Mouse (Mus musculus) brown adipose tissue, adult 24 weeks (tissue): ENCODE measurements around the gene Olfr66. TPM values are rescaled to one million over a fixed set of nuclear protein-coding genes. Genes with fewer than 3 reads are reported as not detected.

Experiments
- H3K27ac ChIP-seq: fragments of 200-500 bp; replicated peaks from 2 replicates; pipeline ENCODE4 v1.5.1; 2012; ENCODE audit warnings: low read depth, mild to moderate bottlenecking, low read length
- H3K4me1 ChIP-seq: fragments of 200-500 bp; 2 replicates; pipeline ENCODE4 v1.6.1; 2012; ENCODE audit warnings: low read length, mixed read lengths; ENCODE audit not compliant: control insufficient read depth, insufficient read depth, insufficient read length
- H3K4me3 ChIP-seq: fragments of 200-500 bp; 2 replicates; pipeline ENCODE4 v1.5.1; 2012; ENCODE audit warnings: low read depth, mild to moderate bottlenecking, low read length, moderate library complexity; ENCODE audit not compliant: insufficient read depth
- polyA plus RNA-seq: library from polyadenylated mRNA; stranded (reverse); fragments of >200 nt; gene quantifications from 2 replicates; pipeline ENCODE4 v1.2.4, GENCODE M21; 2012; ENCODE audit not compliant: missing spikeins, insufficient read depth, insufficient read length

Gene Olfr66
- not detected in 2 replicates for polyA plus RNA-seq

DNA sequence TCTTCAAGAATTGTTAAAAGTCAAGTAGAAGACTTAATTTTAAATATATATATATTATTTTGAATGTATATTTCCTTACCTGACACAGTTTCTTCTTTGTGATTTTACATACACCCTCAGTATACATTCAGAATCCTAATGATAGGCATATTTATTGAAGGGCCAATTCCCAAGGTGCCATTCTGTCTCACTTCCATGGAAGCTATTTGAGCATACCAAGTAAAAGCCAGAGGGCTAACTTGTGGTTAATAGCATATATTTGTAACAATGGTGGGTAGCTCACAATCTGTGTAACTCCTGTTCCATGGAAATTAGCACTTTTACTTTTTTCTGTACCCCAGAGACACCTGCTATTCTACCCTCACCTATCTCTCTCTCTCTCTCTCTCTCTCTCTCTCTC is at the start of gene Olfr66:
TSS of gene Olfr66 (minus strand) at position 101 of the 400 bp plus-strand sequence.
- Histone ChIP-seq H3K4me3 (no peak within 1 kb of the TSS), H3K27ac (no peak within 1 kb of the TSS), H3K4me1 (no peaks in the 10 kb centered on the region)

DNA sequence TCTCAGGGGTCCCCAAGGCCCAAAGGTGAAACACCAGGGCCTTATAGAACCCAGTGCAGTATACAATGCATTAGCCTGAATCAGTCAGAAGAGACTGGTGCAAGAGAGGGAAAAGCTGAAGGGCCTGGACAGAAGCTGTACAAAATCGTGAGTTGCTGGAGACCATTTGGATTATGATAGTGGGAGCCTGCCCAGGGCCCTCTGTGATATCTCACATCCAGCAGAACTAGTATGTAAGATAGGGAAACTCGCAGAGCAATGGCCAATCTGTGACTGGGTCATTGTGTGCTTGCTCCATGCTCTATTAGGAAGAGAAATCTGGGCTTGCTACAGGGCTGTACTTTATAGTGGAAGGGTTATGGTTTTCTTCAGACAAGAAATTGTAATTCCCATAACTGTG is 48.2 kb upstream of the Olfr66 start, which contains the start of gene Olfr632:
TSS of gene Olfr632 (plus strand) at position 84 of the 400 bp plus-strand sequence.
- Histone ChIP-seq H3K4me3 (no peak within 1 kb of the TSS), H3K4me1 (no peaks in the 10 kb centered on the region), H3K27ac (no peak within 1 kb of the TSS)

DNA sequence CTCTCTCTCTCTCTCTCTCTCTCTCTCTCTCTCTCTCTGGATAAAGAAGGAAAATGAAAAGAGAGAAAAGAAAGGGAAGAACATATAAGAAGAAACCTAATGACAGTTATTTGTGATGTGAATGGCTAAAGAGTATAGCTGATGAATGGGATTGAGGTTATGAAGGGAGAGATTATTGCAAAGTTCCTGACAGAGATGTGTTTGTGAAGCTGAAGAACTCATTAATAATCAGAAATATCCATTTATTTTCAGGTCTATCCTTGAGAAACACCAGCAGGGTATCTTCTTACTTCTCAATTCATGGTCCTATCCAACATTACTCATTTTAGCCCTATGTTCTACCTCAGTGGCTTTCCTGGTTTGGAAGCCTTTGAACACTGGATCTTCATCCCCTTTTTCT is 42.5 kb upstream of the Olfr66 start, which contains the start of gene Olfr631:
TSS of gene Olfr631 (plus strand) at position 301 of the 400 bp plus-strand sequence.
- Histone ChIP-seq H3K4me1 (no peaks in the 10 kb centered on the region), H3K4me3 (no peak within 1 kb of the TSS), H3K27ac (no peak within 1 kb of the TSS)

DNA sequence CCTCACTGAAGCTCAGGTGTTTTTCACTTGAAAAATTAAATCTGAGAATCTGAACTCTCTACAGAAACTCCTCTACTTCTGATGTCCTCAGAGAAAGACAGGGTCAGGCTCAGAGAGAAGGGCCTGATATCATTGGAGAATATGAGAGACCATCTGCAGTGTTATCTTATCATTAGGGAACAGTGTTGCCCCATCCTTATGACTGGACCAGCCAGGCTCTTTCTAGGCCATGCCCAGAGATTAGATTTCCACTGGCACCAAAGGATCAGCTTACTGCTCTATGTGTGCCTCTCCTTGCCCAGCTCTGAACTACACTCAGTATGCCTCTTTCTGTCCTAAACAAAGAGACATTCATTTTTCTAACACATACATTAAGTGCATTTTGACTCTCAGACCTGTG is 29.3 kb upstream of the Olfr66 start:
- Histone ChIP-seq H3K4me1 (no peaks in the 10 kb centered on the region), H3K4me3 (no peak overlapping the region), H3K27ac (no peak overlapping the region)

DNA sequence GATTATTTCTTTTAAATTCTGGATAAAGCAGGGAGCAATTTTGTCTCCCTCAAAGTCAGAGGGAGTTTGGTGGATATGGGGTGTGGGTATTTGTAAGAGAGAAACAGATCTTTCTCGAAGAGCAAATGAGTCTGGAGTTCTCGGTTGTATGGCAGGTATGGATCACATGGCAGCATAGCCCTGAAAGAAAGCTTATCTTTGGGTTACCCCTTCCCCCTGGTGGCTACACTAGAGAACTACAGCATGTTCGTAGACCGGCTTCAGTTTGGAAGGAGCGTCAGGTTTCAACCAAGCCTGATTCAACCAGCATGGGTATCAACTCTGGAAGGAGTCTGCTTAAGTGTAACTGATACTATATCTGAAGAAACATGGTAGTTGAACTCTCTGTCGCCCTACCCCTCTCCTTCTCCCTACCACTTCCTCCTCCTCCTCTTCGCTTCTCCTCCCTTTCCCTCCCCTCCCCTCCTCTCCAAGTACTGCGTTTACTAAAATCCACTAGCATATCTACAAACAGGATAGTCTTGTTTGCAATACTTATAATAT is 27.0 kb upstream of the Olfr66 start:
- no peaks in the 10 kb centered on the region for H3K4me1 ChIP-seq
- H3K4me3 ChIP-seq: no peak overlapping the region
- no peak overlapping the region for H3K27ac ChIP-seq

DNA sequence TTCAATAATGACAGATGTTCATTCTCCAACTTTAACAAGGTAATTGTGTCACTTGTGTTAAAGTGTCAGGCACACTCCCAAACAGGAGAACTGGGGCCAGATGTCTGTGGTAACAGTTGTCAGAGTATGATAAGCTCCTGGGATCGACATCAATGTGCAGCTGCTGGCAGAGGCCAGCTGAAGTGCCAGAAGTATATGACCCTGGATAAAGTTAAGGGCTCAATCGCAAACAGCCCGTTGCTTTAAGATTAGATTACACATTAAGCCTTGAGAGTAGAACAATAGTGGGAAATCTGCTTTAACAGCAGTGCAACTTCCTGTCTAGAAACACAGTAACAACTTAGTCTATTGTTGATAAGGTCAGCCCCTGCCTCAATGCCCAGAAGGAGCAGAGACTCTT is 24.0 kb upstream of the Olfr66 start:
- no peak overlapping the region for H3K4me3 ChIP-seq
- H3K27ac ChIP-seq: no peak overlapping the region
- no peaks in the 10 kb centered on the region for H3K4me1 ChIP-seq

DNA sequence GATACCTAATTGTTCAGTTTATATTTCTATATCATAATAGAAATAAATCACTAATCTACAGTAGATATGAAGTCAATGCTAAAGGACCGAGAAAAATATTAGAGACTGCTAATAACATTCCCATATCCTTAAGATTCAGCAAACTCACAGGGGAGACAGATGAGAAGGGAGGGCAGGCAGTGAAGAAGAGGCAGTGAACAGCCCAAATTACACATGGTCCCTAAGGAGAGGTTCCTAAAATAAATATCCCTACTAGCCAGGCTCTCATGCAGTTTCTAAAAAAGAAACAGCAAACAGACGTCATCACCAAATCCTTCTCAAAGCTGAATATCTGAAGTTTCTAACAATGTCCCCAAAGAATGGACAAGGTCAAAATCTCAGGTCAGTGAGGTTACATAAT is 17.1 kb upstream of the Olfr66 start, which contains the start of gene Olfr65:
TSS of gene Olfr65 (plus strand) at position 301 of the 400 bp plus-strand sequence.
- no peak within 1 kb of the TSS for H3K4me3 ChIP-seq
- no peak within 1 kb of the TSS for H3K27ac ChIP-seq
- no peaks in the 10 kb centered on the region for H3K4me1 ChIP-seq

DNA sequence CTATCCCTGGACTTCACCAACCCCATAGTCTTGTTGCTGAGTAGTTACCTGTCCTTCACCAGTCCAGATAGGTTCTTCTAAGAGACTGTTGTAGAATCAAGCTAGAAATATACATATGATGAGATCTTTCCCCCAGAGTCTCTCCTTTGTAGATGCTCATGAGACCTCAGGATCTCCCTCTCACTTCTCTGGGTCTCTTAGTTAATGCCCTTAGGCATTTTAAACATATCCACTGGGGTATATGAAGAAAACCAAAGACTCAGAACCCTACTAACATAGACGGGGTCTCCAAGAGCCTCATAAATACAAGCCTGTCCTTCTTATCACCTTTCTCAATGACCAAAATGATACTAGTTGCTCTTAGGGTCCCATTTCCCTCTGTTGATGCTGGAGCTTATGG is 8.3 kb upstream of the Olfr66 start, which contains the start of gene Olfr64:
TSS of gene Olfr64 (minus strand) at position 101 of the 400 bp plus-strand sequence.
- Histone ChIP-seq H3K4me3 (no peak within 1 kb of the TSS), H3K27ac (no peak within 1 kb of the TSS), H3K4me1 (no peaks in the 10 kb centered on the region)

DNA sequence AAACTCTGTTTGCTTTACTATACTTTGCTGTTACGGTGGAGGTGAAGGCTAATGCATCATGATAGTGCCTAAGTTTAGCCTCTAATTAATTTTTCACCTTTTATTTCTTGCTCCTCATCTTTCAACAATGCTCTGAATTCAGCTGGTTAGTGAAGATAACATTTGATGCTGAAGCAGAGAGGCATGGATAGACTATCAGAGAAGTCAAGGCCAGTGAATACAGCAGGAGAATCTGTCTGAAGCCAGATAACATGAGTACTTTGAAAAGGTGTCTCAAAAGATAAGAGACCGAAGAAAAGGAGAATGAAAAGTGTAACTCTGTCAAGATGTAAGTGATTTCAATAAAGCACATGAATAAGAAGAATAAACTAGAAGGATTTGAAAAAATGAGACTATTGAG is 9.0 kb downstream of the Olfr66 start:
- Histone ChIP-seq H3K27ac (no peak overlapping the region), H3K4me3 (no peak overlapping the region)

DNA sequence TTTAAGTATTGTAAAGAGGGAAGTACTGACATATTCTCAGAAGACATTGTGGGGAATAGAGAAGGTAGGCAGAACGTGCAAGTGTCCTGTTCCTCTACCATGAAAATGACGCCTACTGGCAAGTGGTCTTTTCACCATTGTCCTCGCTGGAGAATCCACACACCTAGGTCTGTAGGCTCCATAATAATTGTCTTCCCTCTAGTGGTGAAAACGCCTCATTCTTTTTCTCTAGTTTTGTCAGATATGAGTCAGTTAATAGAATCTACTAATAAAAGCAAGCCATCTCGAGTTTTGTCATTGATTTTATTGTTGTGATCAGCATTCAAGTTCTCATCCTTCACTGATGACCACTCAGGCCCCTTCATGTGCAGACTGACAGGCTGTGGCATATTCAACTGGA is 11.6 kb downstream of the Olfr66 start:
- H3K27ac ChIP-seq: no peak overlapping the region
- H3K4me1 ChIP-seq: no peaks in the 10 kb centered on the region
- H3K4me3 ChIP-seq: no peak overlapping the region

More for the DNA sequence above, 9.0 kb downstream of the Olfr66 start:
- H3K4me1 ChIP-seq: no peaks in the 10 kb centered on the region

DNA sequence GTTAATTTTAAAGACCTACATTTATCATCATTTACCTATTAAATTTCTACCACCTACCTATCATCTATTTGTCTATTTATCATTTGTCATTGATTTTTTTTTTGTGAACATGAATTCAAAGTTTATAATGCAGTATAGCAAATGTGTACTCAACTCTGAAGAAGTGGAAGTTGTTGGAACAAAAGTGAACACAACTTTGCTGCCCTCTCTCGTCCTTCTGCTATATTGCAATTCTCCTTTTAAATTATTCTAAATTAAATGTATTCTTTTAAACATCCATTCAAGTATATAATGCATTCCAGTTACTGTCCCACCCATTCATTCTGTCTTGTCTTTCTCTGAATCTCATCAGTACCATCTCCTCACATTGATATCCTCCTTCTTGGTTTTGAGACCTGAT is 13.0 kb downstream of the Olfr66 start:
- Histone ChIP-seq H3K4me3 (no peak overlapping the region), H3K4me1 (no peaks in the 10 kb centered on the region), H3K27ac (no peak overlapping the region)

DNA sequence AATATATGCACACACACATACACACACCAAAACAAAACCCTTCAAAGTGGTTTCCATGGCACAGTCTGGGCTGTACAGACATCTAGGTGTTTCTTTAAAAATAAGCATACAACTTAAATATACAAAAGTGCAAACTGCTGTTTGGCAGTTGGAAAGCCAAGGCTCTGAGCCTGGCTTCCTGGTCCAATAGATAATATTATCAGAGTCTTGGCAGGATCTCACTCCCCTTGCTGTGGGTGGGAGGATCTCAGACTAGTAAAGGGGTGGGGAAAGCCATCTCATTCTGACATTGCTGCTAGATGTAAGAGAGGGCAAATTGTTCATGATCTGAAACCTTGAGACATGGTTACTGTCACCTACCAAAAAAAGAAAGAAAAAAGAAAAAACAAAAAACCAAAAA is 15.4 kb downstream of the Olfr66 start:
- Histone ChIP-seq H3K27ac (no peak overlapping the region), H3K4me1 (no peaks in the 10 kb centered on the region), H3K4me3 (no peak overlapping the region)

DNA sequence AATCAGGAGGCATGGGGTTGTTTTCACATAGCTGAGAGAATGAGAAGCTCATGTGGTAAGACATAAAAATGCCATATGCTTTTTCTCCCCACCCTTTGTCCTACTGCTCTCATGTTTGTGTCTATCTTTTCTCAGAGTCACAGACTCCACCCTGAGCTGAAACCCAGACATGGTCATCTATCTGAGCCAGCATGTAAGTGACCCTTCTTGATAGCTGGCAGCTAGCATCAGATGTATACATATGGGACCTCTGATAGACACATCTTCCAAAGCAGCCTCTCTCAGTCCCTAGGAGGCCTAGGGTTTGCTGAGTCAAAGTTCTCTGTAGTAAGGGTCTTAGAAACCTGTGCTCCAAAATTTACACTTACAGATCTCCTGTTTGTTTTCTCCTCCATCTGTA is 20.3 kb downstream of the Olfr66 start:
- no peak overlapping the region for H3K27ac ChIP-seq
- no peaks in the 10 kb centered on the region for H3K4me1 ChIP-seq
- H3K4me3 ChIP-seq: no peak overlapping the region

DNA sequence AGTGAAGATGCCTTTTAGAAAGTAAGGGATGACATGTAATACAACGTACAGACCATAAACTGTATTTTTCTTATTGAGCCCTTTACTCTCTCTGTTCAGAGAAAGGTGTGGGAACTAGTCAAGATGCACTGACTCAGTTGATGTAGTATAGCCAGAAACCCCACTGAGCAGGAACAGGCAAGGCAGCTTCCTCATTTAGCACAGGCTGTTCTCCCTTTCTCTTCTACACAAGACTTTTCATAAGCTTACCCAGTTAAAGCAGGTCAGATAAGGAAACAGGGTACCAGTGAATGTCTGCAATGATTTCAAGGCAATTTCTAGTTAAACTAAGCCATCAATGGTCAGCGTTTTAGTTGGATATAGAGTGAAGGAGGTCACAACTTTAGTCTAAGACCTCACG is 24.5 kb downstream of the Olfr66 start:
- H3K4me3 ChIP-seq: no peak overlapping the region
- no peaks in the 10 kb centered on the region for H3K4me1 ChIP-seq
- H3K27ac ChIP-seq: no peak overlapping the region

DNA sequence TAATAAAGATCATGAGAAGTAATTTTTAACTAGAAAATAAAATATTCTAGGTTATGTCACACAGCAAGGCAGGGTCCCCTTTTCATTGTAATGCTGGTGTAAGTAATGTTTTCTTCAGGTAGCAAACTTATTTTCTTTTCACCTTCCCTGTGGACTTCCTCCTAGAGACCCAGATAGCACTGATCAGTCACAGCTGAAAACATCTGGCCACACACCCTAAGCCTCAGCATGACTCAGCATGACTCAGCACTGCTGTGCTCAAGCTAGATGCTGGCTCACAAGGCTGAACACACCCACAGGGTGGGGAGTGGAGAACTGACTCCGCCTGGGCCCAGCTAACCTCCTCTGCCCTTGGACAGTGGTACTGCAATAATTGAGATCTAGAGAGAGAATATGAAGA is 25.2 kb downstream of the Olfr66 start:
- Histone ChIP-seq H3K4me3 (no peak overlapping the region), H3K4me1 (no peaks in the 10 kb centered on the region), H3K27ac (no peak overlapping the region)

DNA sequence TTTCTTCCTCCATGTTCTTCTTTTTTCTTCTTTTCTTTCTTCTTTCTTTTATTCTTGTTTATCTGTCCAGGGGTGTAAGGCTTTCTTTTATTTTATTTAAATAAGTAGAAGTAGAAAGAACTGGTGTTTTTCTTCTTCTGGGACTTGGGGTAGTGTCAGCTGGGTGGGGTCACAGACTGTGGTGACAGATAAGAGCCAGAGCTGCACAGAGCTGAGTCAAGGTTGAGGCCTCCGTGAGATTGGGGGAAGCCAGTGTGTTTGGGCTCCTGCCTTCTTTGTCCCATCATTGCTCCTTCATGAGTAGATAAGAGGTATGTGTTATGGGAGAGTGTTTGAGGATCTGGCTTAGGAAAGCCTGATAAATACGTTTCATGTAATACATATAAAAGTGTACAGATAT is 27.0 kb downstream of the Olfr66 start:
- no peak overlapping the region for H3K4me3 ChIP-seq
- no peaks in the 10 kb centered on the region for H3K4me1 ChIP-seq
- H3K27ac ChIP-seq: no peak overlapping the region
